Comparison of ENCODE assay signal across 20 mouse cellular contexts in the genomic region with DNA sequence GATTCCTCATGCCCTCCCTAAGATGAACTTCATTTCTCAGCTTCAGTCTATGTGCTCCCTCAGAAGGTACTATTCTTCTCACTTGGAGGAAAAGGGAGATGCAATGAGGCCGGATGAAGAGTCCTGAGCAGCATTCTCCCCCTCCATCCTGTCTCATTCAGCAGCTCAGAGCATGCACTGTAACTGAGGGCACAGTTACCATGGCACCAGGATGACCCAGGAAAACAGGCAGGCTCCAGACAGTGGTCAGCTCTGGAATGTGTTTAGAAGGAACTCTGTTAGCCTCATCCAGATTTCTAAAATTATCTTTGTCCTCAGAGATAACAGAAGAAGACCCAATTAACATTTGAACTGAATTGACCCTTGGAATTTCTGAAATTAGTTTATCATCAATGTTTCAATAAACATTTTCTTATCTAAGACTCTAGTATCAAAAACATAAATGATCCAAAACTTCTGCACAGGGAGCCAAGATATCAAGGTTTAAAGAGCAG.
DNase-seq lines count a peak whose midpoint lies in the region; ATAC-seq and TF ChIP-seq lines count a peak whose summit lies in the region.
"Had no signal": no experiment of that assay in that cellular context is flagged by ENCODE, and none has a peak within 500 bp of the region (broad histone marks: within the 10 kb centered on the region; RNA-seq: fewer than 3 reads in every experiment).

No protein-coding gene starts in this region.

- DNase-seq in heart, adult 11 months: peak; percentile 76
- no peak for DNase-seq in heart, adult 8-10 months (ENCODE audit: low spot score)
- DNase-seq in kidney, adult 2 months: peak; percentile 45
- DNase-seq in kidney, postnatal 10 days: no peak
- DNase-seq in lung, postnatal 14 days: peak; percentile 18
- DNase-seq in lung, adult 18-20 months: no peak
- DNase-seq in lung, postnatal 25 days (ENCODE audit: low spot score): peak; percentile 25
- DNase-seq: adrenal gland, adult 2 months; cerebellum, adult 9-11 months; kidney, postnatal 4 days; thymus, adult 2 months had no signal

- no peak for TF ChIP-seq POLR2A in kidney, adult 2 months (IDR thresholded peaks at IDR 0.05; ENCODE audit: low read depth, low read length)

- H3K27me3 ChIP-seq in kidney, adult 2 months (replicated peaks; ENCODE audit: control insufficient read depth, insufficient read depth, low read length): no peaks in the 10 kb centered on the region
- H3K27me3 ChIP-seq: intestine, embryonic 15.5 days; stomach, embryonic 15.5 days had no signal

- no peak for ATAC-seq in megakaryocyte progenitor cell, adult 5-6 weeks (replicated peaks; ENCODE audit: poor library complexity)
- ATAC-seq: forebrain, embryonic 14.5 days; intestine, embryonic 15.5 days; midbrain, embryonic 16.5 days had no signal

- H3K27ac ChIP-seq in kidney, adult 2 months (ENCODE audit: insufficient read depth, low read depth, low read length): no peak overlapping the region
- H3K27ac ChIP-seq: hindbrain, embryonic 14.5 days; intestine, embryonic 15.5 days; macrophage; stomach, embryonic 15.5 days had no signal

- H3K36me3 ChIP-seq in kidney, adult 2 months (ENCODE audit: control insufficient read depth, insufficient read depth, low read length): no peaks in the 10 kb centered on the region
- H3K36me3 ChIP-seq: embryonic facial prominence, embryonic 10.5 days; intestine, embryonic 15.5 days; stomach, embryonic 15.5 days had no signal

- H3K4me3 ChIP-seq in kidney, adult 2 months (ENCODE audit: insufficient read depth, low read depth, low read length): no peak overlapping the region
- H3K4me3 ChIP-seq: embryonic facial prominence, embryonic 10.5 days; erythroblast, embryonic 14.5 days; intestine, embryonic 15.5 days; stomach, embryonic 15.5 days had no signal

- TF ChIP-seq CTCF in kidney, adult 2 months (conservative IDR thresholded peaks at IDR 0.05; ENCODE audit: insufficient read depth, insufficient read length, low read depth, low read length): no peak

- H3K4me1 ChIP-seq in kidney, adult 2 months (ENCODE audit: control insufficient read depth, insufficient read depth, low read length): no peaks in the 10 kb centered on the region; the same call in 1 of the 2 replicates
- H3K4me1 ChIP-seq: intestine, embryonic 15.5 days; stomach, embryonic 15.5 days had no signal

- 53% methylated on average over 1 of the region's 1 CpGs for WGBS in kidney, adult 2 months

Comparison
In these comparisons a context has a peak if more than half of its experiments do, and no peak if none do; other contexts are left out.
1. DNase-seq: peak in heart, adult 11 months (single experiment), kidney, adult 2 months (single experiment), lung, postnatal 14 days (single experiment) and lung, postnatal 25 days (single experiment); none in heart, adult 8-10 months (single experiment), kidney, postnatal 10 days (single experiment) and lung, adult 18-20 months (0 of 2).